Mouse (Mus musculus): Measurements from ENCODE around the gene Rbpjl. TPM values are rescaled to one million over a fixed set of nuclear protein-coding genes. Genes with fewer than 3 reads are reported as not detected.

The Rbpjl gene
- polyA plus RNA-seq, 1 experiment from 2014 or later = 0.32 TPM

DNA sequence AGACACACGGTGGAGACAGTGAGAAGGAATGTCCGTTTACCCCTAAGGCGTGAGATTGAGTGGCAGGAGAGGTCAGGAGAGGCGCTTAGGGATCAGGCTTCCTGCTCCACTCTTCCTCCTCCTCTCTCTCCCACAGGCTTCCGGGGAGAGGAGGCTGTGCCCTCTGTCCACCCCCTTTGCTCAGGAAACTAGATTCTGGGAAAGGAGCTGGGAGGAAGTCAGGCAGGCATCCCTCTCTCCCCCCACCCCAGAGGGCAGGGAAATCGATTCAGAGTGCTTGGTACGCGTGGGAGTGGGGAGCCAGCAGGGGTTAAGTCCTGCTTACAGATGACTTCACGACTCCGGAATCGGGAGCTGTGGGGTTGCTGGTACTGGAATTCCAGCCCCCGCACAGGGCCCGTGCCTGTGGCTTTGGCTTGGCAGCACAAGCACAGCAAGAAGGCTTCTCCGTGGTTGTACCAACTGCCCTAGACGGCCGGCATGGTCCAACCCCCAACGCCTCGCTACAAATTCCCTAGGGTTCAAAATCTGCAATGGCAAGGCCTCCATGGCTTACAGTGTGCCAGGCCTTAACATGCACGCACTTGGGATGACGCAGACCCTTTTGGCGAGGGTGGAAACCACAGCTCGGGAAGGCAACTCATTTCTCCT is 29.7 kb downstream of the Rbpjl start:
- no peak for TF ChIP-seq EP300 (optimal IDR thresholded peaks at IDR 0.05)
- TF ChIP-seq CTCF (IDR thresholded peaks at IDR 0.05; ENCODE audit: low read depth) = 0 out of 2 replicates have a peak, but pooled peaks have one; percentile 1
- ATAC-seq (ENCODE audit: low FRiP score, low TSS enrichment) (peak; percentile 10), DNase-seq (ENCODE audit: low spot score) (peak; percentile 61)
- WGBS = 12% methylated on average over 22 of the region's 22 CpGs
- H3K4me1 ChIP-seq (replicated peaks; ENCODE audit: control insufficient read depth, insufficient read depth) = peaks cover 39% of the 10 kb centered on the region
- H3K9ac ChIP-seq (ENCODE audit: low read length) = peak overlapping the region; percentile 62
- no peaks in the 10 kb centered on the region for H3K9me3 ChIP-seq (ENCODE audit: control insufficient read depth, low read length)
- H3K36me3 ChIP-seq (ENCODE audit: control insufficient read depth, insufficient read depth, low read length) = peaks cover 9% of the 10 kb centered on the region
- no peaks in the 10 kb centered on the region for H3K27me3 ChIP-seq (ENCODE audit: control insufficient read depth, insufficient read depth, low read length)
- peak overlapping the region; percentile 92 for H3K27ac ChIP-seq (replicated peaks)
- 0 out of 2 replicates have a peak overlapping the region, but pooled peaks have one; percentile 8 for H3K4me3 ChIP-seq (ENCODE audit: low read depth, low read length)
- H3K4me2 ChIP-seq (replicated peaks; ENCODE audit: low read depth) = peak overlapping the region; percentile 49

- Histone ChIP-seq H3K9ac (ENCODE audit: low read length) (no peak overlapping the region), H3K27me3 (ENCODE audit: control insufficient read depth, insufficient read depth, low read length) (no peaks in the 10 kb centered on the region), H3K4me2 (replicated peaks; ENCODE audit: low read depth) (peak overlapping the region; percentile 49), H3K4me1 (replicated peaks; ENCODE audit: control insufficient read depth, insufficient read depth) (peaks cover 39% of the 10 kb centered on the region), H3K36me3 (ENCODE audit: control insufficient read depth, insufficient read depth, low read length) (peaks cover 9% of the 10 kb centered on the region), H3K27ac (replicated peaks) (peak overlapping the region; percentile 92), H3K4me3 (ENCODE audit: low read depth, low read length) (no peak overlapping the region), H3K9me3 (ENCODE audit: control insufficient read depth, low read length) (no peaks in the 10 kb centered on the region)
- DNase-seq (ENCODE audit: low spot score) (no peak), ATAC-seq (ENCODE audit: low FRiP score, low TSS enrichment) (0 out of 2 replicates have a peak, but pooled peaks have one; percentile 2)
- WGBS = 55% methylated on average over 9 of the region's 9 CpGs
- TF ChIP-seq CTCF (IDR thresholded peaks at IDR 0.05; ENCODE audit: low read depth) = no peak
These were observed 30.4 kb downstream of the Rbpjl start for GRCm38 (mm10) chr2:164433278-164433895.

DNA sequence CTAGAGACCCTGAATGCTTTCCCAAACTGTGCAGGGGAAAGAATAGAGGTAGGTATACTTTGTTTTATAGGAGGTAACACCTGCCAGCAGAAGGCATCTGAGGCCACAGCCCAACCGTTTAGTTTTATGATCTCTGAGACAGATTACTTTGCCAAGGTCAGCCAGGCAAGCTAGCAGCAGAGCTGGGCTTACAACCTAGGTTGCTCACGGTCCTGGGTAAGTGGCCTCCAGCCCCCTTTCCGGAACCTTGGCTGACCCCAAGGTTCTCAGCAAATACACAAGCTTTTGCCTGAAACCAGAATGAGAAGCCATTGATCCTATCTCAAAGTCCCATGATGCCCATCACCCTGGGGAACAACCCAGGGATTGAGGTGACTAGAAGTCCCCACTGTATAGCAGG is 31.7 kb downstream of the Rbpjl start:
- Histone ChIP-seq H3K9ac (ENCODE audit: low read length) (no peak overlapping the region), H3K4me1 (replicated peaks; ENCODE audit: control insufficient read depth, insufficient read depth) (peaks cover 39% of the 10 kb centered on the region), H3K36me3 (ENCODE audit: control insufficient read depth, insufficient read depth, low read length) (no peaks in the 10 kb centered on the region), H3K9me3 (ENCODE audit: control insufficient read depth, low read length) (no peaks in the 10 kb centered on the region), H3K4me3 (ENCODE audit: low read depth, low read length) (no peak overlapping the region), H3K27ac (replicated peaks) (peak overlapping the region; percentile 91), H3K27me3 (ENCODE audit: control insufficient read depth, insufficient read depth, low read length) (no peaks in the 10 kb centered on the region), H3K4me2 (replicated peaks; ENCODE audit: low read depth) (peak overlapping the region; percentile 5; the same call in 1 of the 2 replicates)
- ATAC-seq (ENCODE audit: low FRiP score, low TSS enrichment) (no peak), DNase-seq (ENCODE audit: low spot score) (no peak)
- WGBS = 45% methylated on average over 3 of the region's 3 CpGs
- no peak for TF ChIP-seq EP300 (optimal IDR thresholded peaks at IDR 0.05)
- TF ChIP-seq CTCF (IDR thresholded peaks at IDR 0.05; ENCODE audit: low read depth) = no peak

DNA sequence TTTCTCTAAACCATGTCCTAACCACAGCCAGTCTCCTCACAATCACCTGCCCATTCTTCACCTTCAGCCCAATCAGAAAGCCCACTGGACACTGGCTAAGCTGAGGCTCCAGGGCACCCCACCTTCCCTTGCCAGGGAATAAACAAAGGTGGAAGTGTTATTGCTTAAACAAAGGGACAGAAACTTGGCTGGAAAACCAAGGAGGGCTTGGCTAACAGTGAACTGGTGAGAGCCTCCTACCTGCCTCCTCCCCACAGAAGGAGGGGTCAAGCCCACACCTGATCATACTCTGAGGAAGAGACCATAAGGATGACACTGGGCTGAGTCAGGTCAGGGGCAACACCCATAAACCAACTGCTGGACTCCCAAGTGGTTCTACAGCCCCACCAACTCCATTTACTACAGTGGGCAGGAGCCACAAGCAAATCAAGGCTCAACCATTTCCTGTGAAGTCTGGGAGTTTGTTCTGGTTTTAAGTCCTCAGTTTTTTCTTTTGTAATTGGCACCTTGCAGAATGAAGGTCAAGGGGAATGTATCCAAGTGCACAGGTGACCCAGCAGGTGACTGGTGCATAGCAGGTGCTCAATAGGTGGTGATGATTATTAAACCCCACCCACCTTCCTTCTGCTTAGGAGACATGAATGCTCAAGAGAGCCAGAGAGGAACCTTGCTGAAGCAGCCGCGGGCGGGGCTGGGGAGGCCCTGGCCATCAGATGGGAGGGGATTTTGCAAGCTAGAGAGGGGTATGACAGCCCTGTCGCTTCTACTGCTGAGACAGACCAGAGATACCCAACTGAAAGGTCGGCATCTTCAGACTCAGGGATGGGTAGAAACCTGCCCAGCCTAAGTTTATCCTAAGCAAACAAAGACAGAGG is 32.5 kb downstream of the Rbpjl start:
- ATAC-seq (ENCODE audit: low FRiP score, low TSS enrichment) (peak; percentile 13; the same call in 1 of the 2 replicates), DNase-seq (ENCODE audit: low spot score) (peak; percentile 69)
- Histone ChIP-seq H3K4me2 (replicated peaks; ENCODE audit: low read depth) (no peak overlapping the region), H3K27me3 (ENCODE audit: control insufficient read depth, insufficient read depth, low read length) (no peaks in the 10 kb centered on the region), H3K4me1 (replicated peaks; ENCODE audit: control insufficient read depth, insufficient read depth) (peaks cover 39% of the 10 kb centered on the region), H3K9me3 (ENCODE audit: control insufficient read depth, low read length) (no peaks in the 10 kb centered on the region), H3K36me3 (ENCODE audit: control insufficient read depth, insufficient read depth, low read length) (no peaks in the 10 kb centered on the region), H3K9ac (ENCODE audit: low read length) (peak overlapping the region; percentile 8; the same call in 1 of the 2 replicates), H3K4me3 (ENCODE audit: low read depth, low read length) (no peak overlapping the region), H3K27ac (replicated peaks) (peak overlapping the region; percentile 91)
- 33% methylated on average over 5 of the region's 5 CpGs for WGBS
- TF ChIP-seq EP300 (optimal IDR thresholded peaks at IDR 0.05) (no peak), CTCF (IDR thresholded peaks at IDR 0.05; ENCODE audit: low read depth) (no peak)

DNA sequence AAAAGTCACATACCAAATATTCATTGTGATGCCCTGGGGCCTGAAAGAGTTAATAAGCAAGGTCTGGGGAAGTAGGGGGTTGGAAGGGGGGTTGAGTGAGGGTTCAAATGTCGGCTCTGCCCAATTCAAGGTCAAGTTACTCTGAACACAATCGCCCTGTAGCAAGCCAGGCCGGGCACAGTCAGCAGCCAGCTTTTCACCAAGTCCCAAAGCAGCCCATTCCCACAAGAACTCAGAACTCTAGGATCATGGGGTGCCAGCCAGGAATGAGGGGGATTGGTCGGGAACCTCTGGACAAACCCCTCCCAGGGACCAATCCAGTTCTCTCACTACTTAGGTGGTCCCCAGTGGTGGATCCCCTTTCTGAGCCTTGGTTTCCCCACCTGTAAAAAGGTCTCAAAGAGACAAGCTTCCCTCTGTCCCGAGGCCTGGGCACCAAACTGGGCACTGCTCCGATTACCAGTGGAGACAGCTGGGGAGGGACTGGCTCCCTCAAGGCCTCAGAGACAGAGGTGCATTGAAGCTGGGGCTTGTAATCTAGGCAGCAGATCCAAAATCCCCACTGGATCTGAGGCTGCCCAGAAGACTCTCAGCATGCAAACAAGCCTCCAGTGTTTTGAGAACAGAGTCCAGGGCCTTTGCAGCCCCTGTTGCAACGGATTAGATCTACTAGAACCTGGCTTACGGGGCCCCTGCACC is 33.4 kb downstream of the Rbpjl start:
- no peak for ATAC-seq (ENCODE audit: low FRiP score, low TSS enrichment)
- Histone ChIP-seq H3K27me3 (ENCODE audit: control insufficient read depth, insufficient read depth, low read length) (no peaks in the 10 kb centered on the region), H3K4me3 (ENCODE audit: low read depth, low read length) (no peak overlapping the region), H3K4me1 (replicated peaks; ENCODE audit: control insufficient read depth, insufficient read depth) (peaks cover 32% of the 10 kb centered on the region), H3K9me3 (ENCODE audit: control insufficient read depth, low read length) (no peaks in the 10 kb centered on the region), H3K36me3 (ENCODE audit: control insufficient read depth, insufficient read depth, low read length) (no peaks in the 10 kb centered on the region), H3K9ac (ENCODE audit: low read length) (peak overlapping the region; percentile 52), H3K4me2 (replicated peaks; ENCODE audit: low read depth) (peak overlapping the region; percentile 38), H3K27ac (replicated peaks) (peak overlapping the region; percentile 91)
- no peak for TF ChIP-seq CTCF (IDR thresholded peaks at IDR 0.05; ENCODE audit: low read depth)
- no peak for TF ChIP-seq EP300 (optimal IDR thresholded peaks at IDR 0.05)
- DNase-seq (ENCODE audit: low spot score) = no peak
- WGBS = 18% methylated on average over 8 of the region's 8 CpGs

Measured in stomach, postnatal 0 days (tissue).